Mouse (Mus musculus): ENCODE results near the gene Ak1. TPM values are rescaled to one million over a fixed set of nuclear protein-coding genes. Genes with fewer than 3 reads are reported as not detected.
A peak's percentile ranks its signal among the peaks of the same experiment; 100 is the strongest.

The Ak1 gene
- total RNA-seq, 2 experiments from 2014 or later: 892 to 897 TPM

DNA sequence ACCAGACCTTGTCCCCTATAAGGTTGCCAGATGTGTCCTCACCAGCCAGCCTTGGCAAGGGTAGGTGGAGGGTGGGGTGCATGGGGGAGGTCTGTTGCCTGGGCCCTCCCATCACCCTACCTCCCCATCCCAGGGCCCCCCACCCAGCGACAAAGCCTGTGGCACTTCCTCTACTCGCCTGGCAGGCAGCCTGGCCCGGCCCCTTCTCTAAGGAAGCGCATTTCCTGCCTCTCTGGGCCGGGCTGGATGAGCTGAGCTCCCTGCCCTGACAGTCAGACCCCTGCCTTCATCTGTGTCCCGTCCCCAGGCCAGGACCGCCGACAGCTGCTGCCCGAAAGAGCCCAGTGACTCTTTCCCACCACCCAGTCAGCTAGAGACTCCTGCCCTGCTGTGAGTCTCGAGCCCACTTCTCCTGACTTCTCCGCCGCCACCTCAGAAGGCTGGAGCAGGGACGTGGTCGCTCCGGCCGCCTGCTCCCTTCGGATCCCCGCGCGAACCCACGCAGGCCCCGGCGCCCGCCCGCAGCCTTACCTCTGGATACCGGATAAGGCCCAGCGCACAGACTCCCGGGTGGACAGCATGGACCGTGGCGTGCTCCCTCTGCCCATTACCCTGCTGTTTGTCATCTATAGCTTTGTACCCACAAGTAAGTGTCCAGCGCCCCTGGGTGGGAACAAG is 25.0 kb downstream of the Ak1 start, which contains the start of gene Eng:
Eng (plus strand) TSS at position 217 of the 678 bp plus-strand sequence.
- DNase-seq (ENCODE audit: low spot score in 2 of 2): peak in 1 of 2 experiments; percentile 71

DNA sequence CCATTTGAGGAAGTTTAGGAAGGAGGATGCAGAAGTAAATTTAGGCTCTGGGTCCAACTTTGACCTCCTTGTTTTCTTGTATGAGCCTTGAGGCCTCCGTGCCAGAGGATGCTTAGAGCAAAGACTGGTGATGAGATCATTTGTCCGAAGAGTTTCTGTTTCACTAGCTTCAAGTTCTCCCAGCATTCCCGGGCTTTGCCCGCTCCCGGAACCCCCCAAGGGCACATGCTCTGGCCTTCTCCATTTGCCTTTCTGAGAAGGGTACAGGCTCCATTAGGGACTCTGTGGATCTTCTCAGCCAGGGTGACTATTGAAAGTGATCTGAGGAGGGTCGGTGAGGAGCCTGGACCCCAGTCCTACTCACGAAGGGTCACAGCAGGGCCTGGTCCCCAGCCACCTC is 25.8 kb downstream of the Ak1 start:
- DNase-seq (ENCODE audit: low spot score in 2 of 2): no peak

DNA sequence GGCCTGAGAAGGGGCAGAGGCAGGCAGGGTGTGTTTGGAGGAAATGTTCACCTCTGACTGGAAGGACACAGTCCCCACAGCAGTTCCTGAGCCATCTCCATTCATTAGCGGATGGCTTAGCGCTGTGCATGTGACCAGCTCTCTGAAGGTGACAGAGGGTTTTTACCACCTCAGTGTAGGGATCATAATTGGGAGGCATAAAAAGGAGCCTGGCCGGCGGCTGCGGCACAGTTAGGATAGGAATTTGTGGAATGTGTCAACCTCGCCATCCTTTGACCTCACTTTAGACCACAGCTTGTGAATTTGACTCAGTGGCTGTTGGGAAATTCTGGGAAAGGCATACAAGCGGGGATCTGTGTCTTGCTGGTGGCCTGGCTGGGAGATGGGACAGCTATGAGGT is 32.2 kb downstream of the Ak1 start:
- DNase-seq (ENCODE audit: low spot score in 2 of 2): no peak

DNA sequence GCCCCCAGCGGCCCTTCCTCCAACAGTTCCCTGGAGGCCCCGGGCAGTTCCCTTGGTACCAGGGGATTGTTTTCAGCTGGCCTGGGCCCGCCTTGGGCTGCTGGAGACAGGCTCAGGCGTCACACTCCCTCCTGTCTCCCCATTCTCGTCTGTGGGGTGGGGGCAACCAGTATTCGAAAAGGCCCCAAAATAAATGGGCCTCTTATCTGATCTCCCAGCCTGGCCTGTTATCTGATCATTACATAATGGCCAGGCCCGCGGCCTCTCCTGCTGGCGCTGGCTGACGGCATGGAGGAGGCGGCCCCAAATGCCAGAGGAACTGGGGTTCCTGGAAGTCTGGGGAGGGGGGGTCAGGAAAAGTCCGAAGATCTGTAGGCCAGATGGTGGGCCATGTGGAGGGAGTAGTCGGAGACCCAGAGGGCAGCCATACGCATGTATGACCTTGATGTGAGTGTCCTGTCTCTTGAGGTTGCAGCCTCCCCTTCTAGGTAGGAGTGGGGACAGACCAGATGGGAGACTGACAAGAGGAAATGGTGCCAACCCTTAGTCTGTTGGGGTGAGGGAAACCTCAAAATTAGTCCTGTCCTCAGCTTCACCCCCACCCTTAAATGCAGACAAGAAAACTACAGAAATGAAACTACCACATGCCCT is 33.3 kb downstream of the Ak1 start:
- DNase-seq (ENCODE audit: low spot score in 2 of 2): no peak

DNA sequence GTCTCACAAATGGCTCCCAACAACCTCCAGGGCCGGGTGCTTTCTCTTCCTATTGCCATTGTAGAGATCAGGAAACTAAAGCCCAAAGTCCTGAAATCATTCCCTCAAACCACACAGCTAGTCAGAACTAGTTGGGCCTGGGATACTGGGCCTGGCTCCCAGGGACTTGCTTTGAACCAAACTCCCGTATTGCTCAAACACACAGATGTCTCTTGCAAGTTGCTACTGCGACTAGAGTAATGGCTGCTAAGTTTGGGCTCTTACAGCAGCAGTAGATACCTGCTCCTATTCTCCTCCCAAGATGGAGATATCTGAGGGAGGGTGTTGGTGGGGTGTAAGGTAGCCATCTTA is 33.8 kb downstream of the Ak1 start:
- no peak for DNase-seq (ENCODE audit: low spot score in 2 of 2)

DNA sequence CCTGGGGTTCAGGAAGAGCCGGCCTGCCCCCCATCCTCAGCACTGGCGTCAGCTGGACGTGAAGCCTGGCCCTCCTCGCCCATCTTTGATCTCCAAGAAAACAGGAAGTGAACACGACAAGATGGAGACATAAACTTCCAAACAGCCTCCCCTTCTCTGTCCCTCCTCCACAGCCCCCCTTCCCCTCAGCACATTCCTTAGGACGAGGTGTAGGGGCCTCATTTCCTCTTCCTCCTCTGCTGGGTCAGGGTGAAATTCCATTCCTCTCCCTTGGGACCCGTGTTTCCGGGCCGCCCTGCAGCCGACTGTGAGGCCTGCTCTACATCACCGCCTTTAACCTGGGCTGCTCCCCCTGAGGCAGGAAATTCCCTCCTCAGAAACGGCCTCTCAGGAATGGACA is 34.3 kb downstream of the Ak1 start:
- no peak for DNase-seq (ENCODE audit: low spot score in 2 of 2)

DNA sequence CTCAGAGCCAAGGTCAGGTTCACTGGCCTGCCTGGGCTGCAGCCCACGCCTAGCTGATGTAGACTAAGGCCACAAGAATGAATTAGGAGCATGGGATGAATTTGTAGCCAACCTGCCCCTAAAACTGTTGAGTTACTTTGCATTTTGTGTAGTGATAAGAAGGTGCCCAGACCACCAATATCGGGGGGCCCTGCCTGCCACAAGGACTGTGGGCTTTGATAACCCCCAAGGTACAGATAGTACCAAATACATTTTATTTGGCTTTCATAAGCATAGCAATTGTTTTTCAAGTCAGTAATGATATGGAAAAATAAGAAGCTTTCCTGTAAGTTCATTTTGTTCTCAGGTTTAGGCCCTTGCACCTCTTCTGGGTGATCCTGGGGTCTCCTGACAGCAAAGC is 37.3 kb downstream of the Ak1 start:
- no peak for DNase-seq (ENCODE audit: low spot score in 2 of 2)

DNA sequence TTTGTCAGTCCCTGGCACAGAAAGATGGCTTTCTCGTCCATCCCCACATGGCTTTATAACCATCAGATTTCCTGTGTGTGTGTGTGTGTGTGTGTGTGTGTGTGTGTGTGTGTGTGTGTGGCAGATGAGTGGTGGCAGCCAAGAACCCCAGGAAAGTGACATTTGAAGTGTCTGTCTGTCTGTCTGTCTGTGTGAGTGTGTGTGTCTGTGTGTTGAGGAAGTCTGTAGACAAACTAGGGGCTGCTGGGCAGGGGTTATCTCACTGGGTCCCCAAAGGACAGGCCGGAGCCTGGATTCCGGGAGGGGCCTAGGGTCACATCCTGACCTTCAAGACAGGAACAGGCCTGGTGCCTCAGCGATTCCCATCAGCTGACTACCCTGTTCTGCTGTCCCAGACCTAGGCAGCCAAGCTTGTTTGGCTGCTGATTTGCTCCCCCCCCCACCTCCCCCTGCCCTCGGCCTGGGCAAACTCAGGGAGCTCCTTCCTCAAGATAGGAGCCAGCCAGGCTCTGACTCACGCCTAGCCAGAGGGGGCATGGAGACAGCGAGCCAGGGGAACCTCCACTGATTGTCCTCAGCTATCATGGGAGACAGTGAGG is 40.0 kb downstream of the Ak1 start:
- DNase-seq (ENCODE audit: low spot score in 2 of 2): no peak

DNA sequence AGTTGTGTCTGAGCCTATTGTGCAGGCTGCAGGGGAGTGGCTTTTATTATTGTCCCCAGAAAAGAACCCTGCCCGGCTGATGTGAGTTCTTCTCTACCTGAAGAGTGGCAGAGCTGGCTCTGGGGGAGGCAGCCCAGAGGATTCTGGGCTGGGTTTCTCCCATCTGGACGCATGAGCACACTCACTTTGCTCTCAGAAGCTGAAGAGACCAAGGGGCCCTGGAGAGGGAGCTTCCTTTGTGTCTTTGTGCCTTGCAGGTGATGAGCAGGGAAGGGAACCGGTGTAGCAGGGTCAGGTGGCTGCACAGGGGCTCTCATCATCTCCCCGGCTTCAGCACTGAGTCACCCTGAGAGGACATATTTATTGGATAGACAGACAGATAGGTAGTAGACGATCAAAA is 40.7 kb downstream of the Ak1 start:
- no peak for DNase-seq (ENCODE audit: low spot score in 2 of 2)

DNA sequence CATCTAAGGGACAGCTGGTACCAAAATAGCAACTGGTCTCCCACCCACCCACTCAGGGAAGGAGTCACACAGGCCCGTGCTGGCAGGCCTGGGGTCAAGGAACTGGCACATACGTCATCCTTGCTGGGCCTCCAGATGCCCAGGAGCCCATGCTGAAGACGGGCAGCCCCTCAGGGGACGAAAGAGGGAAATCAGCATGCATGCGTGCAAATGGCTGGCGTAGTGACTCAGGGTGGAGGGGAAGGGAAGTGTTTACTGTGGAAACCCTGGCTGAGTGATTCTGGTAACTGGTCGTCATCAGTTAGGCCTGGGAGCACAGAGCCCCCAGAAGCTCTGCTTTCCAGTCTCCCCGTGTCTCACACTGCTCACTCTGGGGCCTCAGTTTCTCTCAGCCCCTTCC is 43.8 kb downstream of the Ak1 start:
- DNase-seq (ENCODE audit: low spot score in 2 of 2): no peak

DNA sequence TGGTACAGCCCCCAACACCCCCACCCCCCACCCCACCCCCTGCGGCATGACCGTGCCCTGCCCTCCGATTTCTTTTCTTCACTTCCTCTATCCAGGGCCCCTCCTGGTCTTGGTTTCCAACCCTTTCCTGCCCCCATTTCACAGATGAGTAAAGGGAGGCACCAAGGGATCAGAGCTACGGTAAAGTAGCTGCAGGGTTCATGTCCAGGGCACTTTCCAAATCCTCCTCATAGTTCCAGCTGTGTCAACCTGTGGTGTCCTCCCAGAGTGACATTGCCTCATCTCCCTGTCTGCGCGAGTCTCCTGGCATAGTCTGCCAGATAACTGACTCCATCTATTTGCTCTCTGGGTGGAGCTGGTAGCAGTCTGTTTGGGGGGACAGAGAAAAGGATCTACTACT is 44.3 kb downstream of the Ak1 start:
- no peak for DNase-seq (ENCODE audit: low spot score in 2 of 2)

DNA sequence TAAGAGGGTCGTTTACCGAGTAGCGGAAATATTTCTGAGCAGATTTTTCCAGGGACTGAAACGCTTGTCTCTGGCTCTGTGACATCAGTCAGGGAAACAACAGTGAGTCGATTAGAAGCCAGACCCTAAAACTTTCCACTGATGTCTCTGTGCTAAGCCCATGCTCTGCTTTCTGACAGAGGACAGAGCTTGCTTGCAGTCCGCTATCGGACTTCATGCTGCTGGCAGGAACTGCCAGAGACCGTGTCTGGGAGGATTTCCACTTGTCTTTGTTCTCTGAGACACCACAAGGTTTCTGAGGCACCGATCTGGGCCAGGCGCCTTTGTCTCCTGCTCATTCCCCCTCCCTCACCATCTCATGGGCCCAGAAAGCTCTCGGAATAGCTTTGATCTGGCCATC is 46.2 kb downstream of the Ak1 start:
- DNase-seq (ENCODE audit: low spot score in 2 of 2): no peak

DNA sequence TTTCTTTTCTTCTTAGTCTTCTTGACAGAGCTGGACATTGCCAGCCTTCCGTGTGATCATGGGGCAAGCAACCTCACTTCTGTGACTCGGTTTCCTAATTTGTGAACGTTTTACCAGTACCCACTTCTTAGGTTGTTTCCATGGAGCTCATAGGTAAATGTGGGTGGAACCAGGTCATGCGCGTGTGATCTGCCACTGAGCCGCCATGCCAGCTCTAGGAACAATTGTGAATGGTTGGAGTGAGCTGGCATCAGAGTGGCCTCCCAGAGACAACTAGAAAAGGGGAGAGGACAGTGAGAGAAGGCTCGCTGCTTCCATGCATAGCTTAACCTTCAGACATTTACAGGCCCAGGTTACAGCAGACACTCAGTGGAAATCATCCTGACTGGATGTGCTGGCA is 46.6 kb downstream of the Ak1 start:
- DNase-seq (ENCODE audit: low spot score in 2 of 2): no peak

DNA sequence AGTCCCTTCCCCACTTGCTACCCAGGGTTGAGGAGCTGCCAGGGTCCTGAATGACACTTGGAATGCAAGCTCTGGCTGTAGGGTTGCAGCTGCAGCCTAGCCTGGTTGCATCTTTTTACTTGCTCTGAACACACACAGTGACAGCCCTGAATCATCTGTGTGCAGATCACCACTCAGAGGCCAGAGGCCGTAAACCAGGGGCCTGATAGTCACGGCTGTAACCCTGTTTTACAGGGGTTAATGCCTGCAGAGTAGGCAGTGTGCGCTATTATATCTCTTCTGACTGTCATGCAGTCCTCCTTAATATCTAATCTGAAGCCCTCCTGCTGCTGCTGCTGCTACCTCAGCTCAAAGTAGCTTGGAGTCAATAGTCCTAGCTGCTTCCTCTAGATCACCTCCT is 48.3 kb downstream of the Ak1 start:
- DNase-seq (ENCODE audit: low spot score in 2 of 2): no peak

DNA sequence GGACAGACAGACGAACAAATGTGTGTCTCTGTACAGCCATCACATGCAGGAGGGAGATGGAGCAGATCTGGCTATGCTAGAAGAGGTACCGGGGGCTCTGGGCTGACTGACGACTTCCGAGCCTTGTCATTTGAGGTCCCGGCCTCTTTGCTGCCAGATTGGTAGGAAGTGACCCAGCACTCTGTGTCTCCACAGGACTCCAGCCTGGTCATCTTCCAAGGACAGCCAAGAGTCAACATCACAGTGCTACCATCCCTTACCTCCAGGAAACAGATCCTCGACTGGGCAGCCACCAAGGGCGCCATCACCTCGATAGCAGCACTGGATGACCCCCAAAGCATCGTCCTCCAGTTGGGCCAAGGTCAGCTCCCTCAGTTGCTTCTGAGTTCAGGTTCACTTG is 49.6 kb downstream of the Ak1 start:
- DNase-seq (ENCODE audit: low spot score in 2 of 2): no peak

DNA sequence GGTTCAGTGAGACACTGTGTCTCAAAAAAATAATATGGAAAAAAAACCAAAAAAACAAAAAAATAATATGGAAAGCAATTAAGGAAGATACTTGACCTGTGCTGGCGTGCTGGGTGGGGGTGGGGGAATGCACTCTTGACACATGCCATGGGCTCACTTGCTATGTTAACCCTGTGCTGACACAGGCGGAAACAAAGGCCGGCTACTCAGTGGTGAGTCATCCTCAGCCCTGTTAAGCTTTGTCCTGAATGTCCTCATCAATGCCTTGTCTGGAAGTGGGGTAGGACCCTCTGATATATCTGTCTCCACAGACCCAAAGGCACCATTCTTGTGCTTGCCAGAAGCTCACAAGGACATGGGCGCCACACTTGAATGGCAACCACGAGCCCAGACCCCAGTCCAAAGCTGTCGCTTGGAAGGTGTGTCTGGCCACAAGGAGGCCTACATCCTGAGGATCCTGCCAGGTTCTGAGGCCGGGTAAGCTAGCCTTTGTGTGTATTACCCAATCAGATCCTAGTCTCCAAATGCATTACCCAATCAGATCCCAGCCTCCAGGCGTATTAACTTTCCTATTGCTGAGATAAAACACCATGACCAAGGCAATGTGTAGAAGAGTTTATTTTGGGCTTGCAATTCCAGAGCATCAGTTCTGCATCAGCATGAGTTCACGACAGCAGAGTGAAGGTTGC is 50.5 kb downstream of the Ak1 start:
- no peak for DNase-seq (ENCODE audit: low spot score in 2 of 2)

DNA sequence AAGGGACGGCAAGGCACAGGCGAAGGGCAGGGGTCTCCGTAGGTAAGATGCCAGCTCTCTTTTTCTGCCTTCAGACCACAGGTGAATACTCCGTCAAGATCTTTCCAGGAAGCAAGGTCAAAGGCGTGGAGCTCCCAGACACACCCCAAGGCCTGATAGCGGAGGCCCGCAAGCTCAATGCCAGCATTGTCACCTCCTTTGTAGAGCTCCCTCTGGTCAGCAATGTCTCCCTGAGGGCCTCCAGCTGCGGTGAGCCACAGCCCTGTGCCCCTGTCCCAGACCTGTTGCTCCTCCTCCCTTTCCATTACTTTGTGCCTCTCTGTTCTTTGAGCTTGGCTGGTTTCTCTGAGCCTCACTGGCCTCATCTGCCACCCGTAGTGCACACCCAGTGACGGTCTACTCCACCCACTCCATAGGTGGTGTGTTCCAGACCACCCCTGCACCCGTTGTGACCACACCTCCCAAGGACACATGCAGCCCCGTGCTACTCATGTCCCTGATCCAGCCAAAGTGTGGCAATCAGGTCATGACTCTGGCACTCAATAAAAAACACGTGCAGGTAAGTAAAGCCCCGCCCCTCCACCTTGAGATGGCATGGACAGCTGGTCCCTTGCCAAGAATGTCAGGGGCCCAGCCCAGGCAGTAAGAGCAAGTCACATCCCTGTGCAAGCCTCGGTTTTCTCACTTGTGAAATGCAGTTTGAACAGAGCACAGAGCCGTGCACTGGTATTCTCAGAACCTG is 51.8 kb downstream of the Ak1 start:
- DNase-seq (ENCODE audit: low spot score in 2 of 2): no peak

DNA sequence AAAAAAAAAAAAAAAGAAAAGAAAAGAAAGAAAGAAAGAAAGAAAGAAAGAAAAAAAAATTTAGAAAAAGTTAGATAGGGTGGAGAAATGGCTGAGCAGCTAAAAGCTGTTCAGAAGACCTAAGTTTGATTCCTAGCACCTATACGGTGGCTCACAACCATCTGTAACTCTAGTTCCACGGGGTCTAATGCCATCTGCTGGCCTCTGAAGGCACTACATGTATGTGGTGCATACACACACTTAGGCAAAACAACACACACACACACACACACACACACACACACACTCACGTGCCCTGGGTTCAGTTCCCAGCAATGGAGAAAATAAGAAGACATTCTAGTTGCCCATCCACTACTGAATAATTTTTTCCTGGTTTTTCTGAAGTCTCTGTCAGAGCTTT is 55.3 kb downstream of the Ak1 start:
- no peak for DNase-seq (ENCODE audit: low spot score in 2 of 2)

DNA sequence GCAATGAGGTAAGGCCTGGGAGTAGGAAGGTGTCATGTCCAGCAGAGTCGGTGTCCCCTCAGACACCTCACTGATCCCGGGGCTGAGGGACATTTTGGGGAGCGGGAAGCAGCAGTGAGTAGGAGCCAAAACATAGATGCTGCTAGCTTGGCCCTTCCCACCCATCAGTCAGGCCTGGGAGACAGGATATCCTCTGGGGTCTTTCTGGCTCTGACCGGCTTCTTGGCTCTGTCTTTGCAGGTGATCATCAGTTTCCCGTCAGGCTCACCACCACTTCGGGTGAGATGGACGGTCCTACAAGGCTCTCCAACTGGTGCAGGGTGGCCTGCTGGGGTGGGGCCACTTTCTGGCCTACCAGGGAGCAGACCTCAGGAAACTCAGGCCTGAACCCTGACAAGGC is 56.1 kb downstream of the Ak1 start:
- DNase-seq (ENCODE audit: low spot score in 2 of 2): no peak

DNA sequence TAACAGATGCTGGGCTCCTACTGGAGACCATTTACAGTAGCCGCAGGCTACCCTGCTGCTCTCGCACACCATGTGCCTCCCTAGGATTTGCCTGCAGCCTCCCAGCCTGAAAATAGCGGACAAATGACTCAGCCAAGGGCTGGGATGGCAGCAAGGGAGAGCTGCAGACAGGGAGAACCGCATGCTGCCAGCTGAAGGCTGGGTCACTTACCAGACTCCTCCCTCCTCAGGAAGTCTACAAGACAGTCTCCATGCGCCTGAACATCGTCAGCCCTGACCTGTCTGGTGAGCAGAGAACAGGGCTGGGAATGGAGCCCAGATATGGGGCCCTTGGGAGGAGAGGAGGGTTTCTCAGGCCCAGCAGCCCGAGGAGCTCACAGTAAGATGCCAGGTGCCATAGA is 58.5 kb downstream of the Ak1 start:
- DNase-seq (ENCODE audit: low spot score in 2 of 2): no peak

DNA sequence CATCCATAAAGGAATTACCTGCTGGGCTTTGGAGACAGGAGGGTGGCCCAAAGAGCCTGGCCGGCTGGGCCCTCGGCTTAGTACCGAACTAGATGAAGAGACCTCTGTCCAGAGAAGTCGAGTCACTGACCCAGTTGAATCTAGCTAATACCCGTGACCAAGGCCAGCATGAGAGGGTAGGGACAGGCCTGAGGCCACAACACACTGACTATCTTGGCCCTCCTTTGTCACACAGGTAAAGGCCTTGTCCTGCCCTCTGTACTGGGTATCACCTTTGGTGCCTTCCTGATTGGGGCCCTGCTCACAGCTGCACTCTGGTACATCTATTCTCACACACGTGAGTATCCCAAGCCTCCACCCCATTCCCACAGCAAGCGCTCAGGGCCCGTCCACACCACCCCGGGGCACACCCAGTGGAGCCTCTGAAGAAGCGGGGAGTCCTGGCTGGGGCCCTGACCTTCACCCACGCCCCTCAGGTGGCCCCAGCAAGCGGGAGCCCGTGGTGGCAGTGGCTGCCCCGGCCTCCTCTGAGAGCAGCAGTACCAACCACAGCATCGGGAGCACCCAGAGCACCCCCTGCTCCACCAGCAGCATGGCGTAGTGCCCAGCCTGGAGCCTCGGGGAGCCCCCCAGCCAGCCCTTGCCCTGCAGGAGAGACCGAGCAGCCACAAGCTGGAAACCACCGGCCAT is 59.5 kb downstream of the Ak1 start:
- DNase-seq (ENCODE audit: low spot score in 2 of 2): no peak
